Mouse (Mus musculus) heart, embryonic 16.5 days (tissue): ENCODE measurements around the gene Fuom. TPM values are rescaled to one million over a fixed set of nuclear protein-coding genes. Genes with fewer than 3 reads are reported as not detected.
"Not testable (repeated sequence)": the region's sequence is repeated elsewhere in the genome, so short reads cannot be mapped to it uniquely, and the experiment has no call there.

Source experiments
- ATAC-seq: fragments of 200-750 bp; cut with Nextera tagmentation; replicated peaks from 2 replicates; pipeline ENCODE4 v1.8.0; 2017; ENCODE audit warnings: moderate number of reproducible peaks; ENCODE audit not compliant: insufficient read depth, low FRiP score; ENCODE audit errors: extremely low read depth
- H3K27ac ChIP-seq: fragments of 300-500 bp; sonication (generic); 2 replicates; pipeline ENCODE4 v1.5.1; 2014; ENCODE audit warnings: mild to moderate bottlenecking, low read length, control low read depth, moderate library complexity
- H3K27me3 ChIP-seq: fragments of 300-500 bp; sonication (generic); 2 replicates; pipeline ENCODE4 v1.6.1; 2014; ENCODE audit warnings: low read length, mixed read lengths; ENCODE audit not compliant: control insufficient read depth, insufficient read depth
- H3K36me3 ChIP-seq: fragments of 300-500 bp; sonication (generic); 2 replicates; pipeline ENCODE4 v1.6.1; 2014; ENCODE audit not compliant: control insufficient read depth, insufficient read depth
- H3K4me1 ChIP-seq: fragments of 300-500 bp; sonication (generic); 2 replicates; pipeline ENCODE4 v1.6.1; 2014; ENCODE audit warnings: low read length, mixed read lengths; ENCODE audit not compliant: control insufficient read depth, insufficient read depth
- H3K4me2 ChIP-seq: fragments of 300-500 bp; sonication (generic); 2 replicates; pipeline ENCODE4 v1.6.1; 2014; ENCODE audit warnings: low read depth, mild to moderate bottlenecking, control low read depth, low read length
- H3K4me3 ChIP-seq: fragments of 300-500 bp; sonication (generic); 2 replicates; pipeline ENCODE4 v1.5.1; 2014; ENCODE audit warnings: mild to moderate bottlenecking, control low read depth, low read length
- H3K9ac ChIP-seq: fragments of 300-500 bp; sonication (generic); 2 replicates; pipeline ENCODE4 v1.6.1; 2014; ENCODE audit warnings: low read length, control low read depth
- H3K9me3 ChIP-seq: fragments of 300-500 bp; sonication (generic); replicated peaks from 2 replicates; pipeline ENCODE4 v1.6.1; 2016; ENCODE audit warnings: low read length; ENCODE audit not compliant: control insufficient read depth
- WGBS: fragments of 180-500 bp; shearing (Covaris S2); extraction: QIAGEN DNeasy Blood & Tissue Kit; methylation state at CpG from one replicate; pipeline ENCODE4 v1.1.7; 2014; 5-methylcytosine and 5-hydroxymethylcytosine counted together
- polyA plus RNA-seq: library from polyadenylated mRNA; unstranded; fragments of >200 nt; fragmentation: Nextera tagmentation; extraction: Ambion mirVana; gene quantifications from 2 replicates; pipeline ENCODE4 v1.2.1, GENCODE M21; 2015

The Fuom gene
- polyA plus RNA-seq: 93.9 and 103 TPM in 2 replicates

- ATAC-seq: peak; percentile 95
- peaks cover 20% of the 10 kb centered on the region for H3K36me3 ChIP-seq
These were observed at the start of gene Fuom for GRCm38 (mm10) chr7:140101993-140102860. TSS of gene Fuom (minus strand) at chr7:140102441.

GRCm38 (mm10) chr7:140144550-140144949 lies 42.3 kb upstream of the Fuom start:
- no peak for ATAC-seq
- H3K36me3 ChIP-seq: peaks cover 6% of the 10 kb centered on the region
- no peaks in the 10 kb centered on the region for H3K4me1 ChIP-seq
- no peak overlapping the region for H3K9ac ChIP-seq
- H3K4me3 ChIP-seq: no peak overlapping the region
- H3K9me3 ChIP-seq: no peaks in the 10 kb centered on the region
- H3K27ac ChIP-seq: no peak overlapping the region
- WGBS: 84% methylated on average over 4 of the region's 4 CpGs
- no peaks in the 10 kb centered on the region for H3K27me3 ChIP-seq
- H3K4me2 ChIP-seq: no peak overlapping the region

More at GRCm38 (mm10) chr7:140101993-140102860, at the start of gene Fuom:
- H3K27me3 ChIP-seq: no peaks in the 10 kb centered on the region
- peak within 1 kb of the TSS; percentile 56 for H3K4me3 ChIP-seq
- 2% methylated on average over 30 of the region's 30 CpGs for WGBS
- H3K9ac ChIP-seq: peak within 1 kb of the TSS; percentile 80
- H3K4me1 ChIP-seq: peaks cover 13% of the 10 kb centered on the region
- no peaks in the 10 kb centered on the region for H3K9me3 ChIP-seq
- H3K27ac ChIP-seq: peak within 1 kb of the TSS; percentile 94
- H3K4me2 ChIP-seq: peak within 1 kb of the TSS; percentile 74

- H3K27me3 ChIP-seq: no peaks in the 10 kb centered on the region
- no peak overlapping the region for H3K4me2 ChIP-seq
- WGBS: 6% methylated on average over 14 of the region's 14 CpGs
- H3K4me3 ChIP-seq: no peak overlapping the region
- H3K27ac ChIP-seq: no peak overlapping the region
- H3K9me3 ChIP-seq: no peaks in the 10 kb centered on the region
- no peak for ATAC-seq
- no peaks in the 10 kb centered on the region for H3K36me3 ChIP-seq
- H3K4me1 ChIP-seq: peaks cover 4% of the 10 kb centered on the region
- H3K9ac ChIP-seq: no peak overlapping the region
These were observed 39.1 kb upstream of the Fuom start for GRCm38 (mm10) chr7:140141350-140141749.

- no peaks in the 10 kb centered on the region for H3K27me3 ChIP-seq
- H3K4me1 ChIP-seq: peaks cover 4% of the 10 kb centered on the region
- H3K4me2 ChIP-seq: peak overlapping the region; percentile 83
- peak overlapping the region; percentile 83 for H3K27ac ChIP-seq
- H3K9me3 ChIP-seq: no peaks in the 10 kb centered on the region
- no peak for ATAC-seq
- H3K4me3 ChIP-seq: peak overlapping the region; percentile 81
- 0% methylated on average over 8 of the region's 8 CpGs for WGBS
- H3K36me3 ChIP-seq: peaks cover 3% of the 10 kb centered on the region; the same call in 1 of the 2 replicates
- H3K9ac ChIP-seq: peak overlapping the region; percentile 88
These were observed 35.7 kb upstream of the Fuom start for GRCm38 (mm10) chr7:140138021-140138310.

- peak within 1 kb of the TSS; percentile 83 for H3K4me2 ChIP-seq
- WGBS: 2% methylated on average over 39 of the region's 39 CpGs
- H3K4me3 ChIP-seq: peak within 1 kb of the TSS; percentile 81
- H3K9ac ChIP-seq: peak within 1 kb of the TSS; percentile 88
- H3K36me3 ChIP-seq: peaks cover 3% of the 10 kb centered on the region; the same call in 1 of the 2 replicates
- peak within 1 kb of the TSS; percentile 83 for H3K27ac ChIP-seq
- no peaks in the 10 kb centered on the region for H3K27me3 ChIP-seq
- H3K4me1 ChIP-seq: peaks cover 4% of the 10 kb centered on the region
- no peaks in the 10 kb centered on the region for H3K9me3 ChIP-seq
- ATAC-seq: peak; percentile 97
These were observed 35.1 kb upstream of the Fuom start, which contains the start of gene Mtg1 for GRCm38 (mm10) chr7:140137135-140138020. TSS of gene Mtg1 (plus strand) at chr7:140137564.

- no peak overlapping the region for H3K9ac ChIP-seq
- peaks cover 6% of the 10 kb centered on the region for H3K36me3 ChIP-seq
- ATAC-seq: no peak
- no peak overlapping the region for H3K4me3 ChIP-seq
- WGBS: 76% methylated on average over 5 of the region's 5 CpGs
- no peaks in the 10 kb centered on the region for H3K27me3 ChIP-seq
- H3K27ac ChIP-seq: no peak overlapping the region
- H3K4me1 ChIP-seq: peaks cover 4% of the 10 kb centered on the region
- no peak overlapping the region for H3K4me2 ChIP-seq
- H3K9me3 ChIP-seq: no peaks in the 10 kb centered on the region
These were observed 33.0 kb upstream of the Fuom start for GRCm38 (mm10) chr7:140135106-140135770.

GRCm38 (mm10) chr7:140134033-140134432 lies 31.8 kb upstream of the Fuom start:
- H3K36me3 ChIP-seq, H3K4me1 ChIP-seq, H3K9me3 ChIP-seq, H3K27me3 ChIP-seq, ATAC-seq, H3K4me3 ChIP-seq, H3K4me2 ChIP-seq, H3K27ac ChIP-seq, H3K9ac ChIP-seq: not testable (repeated sequence)
- WGBS: 86% methylated on average over 5 of the region's 7 CpGs

GRCm38 (mm10) chr7:140132184-140132583 lies 29.9 kb upstream of the Fuom start:
- H3K9me3 ChIP-seq, H3K9ac ChIP-seq, H3K4me3 ChIP-seq, H3K4me2 ChIP-seq, H3K36me3 ChIP-seq, H3K4me1 ChIP-seq, H3K27ac ChIP-seq, ATAC-seq, H3K27me3 ChIP-seq: not testable (repeated sequence)
- 82% methylated on average over 7 of the region's 7 CpGs for WGBS
